Mouse (Mus musculus) liver, embryonic 16.5 days (tissue): Measurements from ENCODE around the gene Bloc1s1. TPM values are rescaled to one million over a fixed set of nuclear protein-coding genes. Genes with fewer than 3 reads are reported as not detected.
A peak's percentile ranks its signal among the peaks of the same experiment; 100 is the strongest.

ENCODE experiments used
- ATAC-seq: fragments of 200-750 bp; cut with Nextera tagmentation; 2 replicates; pipeline ENCODE4 v1.8.0; 2017; ENCODE audit warnings: low read depth, mild to moderate bottlenecking, moderate number of reproducible peaks, moderate library complexity
- H3K27ac ChIP-seq: fragments of 300-500 bp; sonication (generic); 2 replicates; pipeline ENCODE4 v1.5.1; 2014; ENCODE audit warnings: mild to moderate bottlenecking, low read length
- H3K27me3 ChIP-seq: fragments of 300-500 bp; sonication (generic); 2 replicates; pipeline ENCODE4 v1.6.1; 2014; ENCODE audit warnings: low read depth, low read length, mixed read lengths; ENCODE audit not compliant: control insufficient read depth, insufficient read depth
- H3K36me3 ChIP-seq: fragments of 300-500 bp; sonication (generic); 2 replicates; pipeline ENCODE4 v1.6.1; 2014; ENCODE audit warnings: mild to moderate bottlenecking; ENCODE audit not compliant: control insufficient read depth, insufficient read depth
- H3K4me1 ChIP-seq: fragments of 300-500 bp; sonication (generic); 2 replicates; pipeline ENCODE4 v1.6.1; 2014; ENCODE audit warnings: low read depth, low read length, mixed read lengths; ENCODE audit not compliant: control insufficient read depth
- H3K4me2 ChIP-seq: fragments of 300-500 bp; sonication (generic); 2 replicates; pipeline ENCODE4 v1.6.1; 2014; ENCODE audit warnings: low read depth, low read length, mixed read lengths
- H3K4me3 ChIP-seq: fragments of 300-500 bp; sonication (generic); 2 replicates; pipeline ENCODE4 v1.5.1; 2014; ENCODE audit warnings: low read depth, mild to moderate bottlenecking, low read length
- H3K9ac ChIP-seq: fragments of 300-500 bp; sonication (generic); 2 replicates; pipeline ENCODE4 v1.6.1; 2014; ENCODE audit warnings: low read depth, low read length
- H3K9me3 ChIP-seq: fragments of 300-500 bp; sonication (generic); replicated peaks from 2 replicates; pipeline ENCODE4 v1.6.1; 2016; ENCODE audit warnings: low read length; ENCODE audit not compliant: control insufficient read depth
- WGBS: fragments of 180-500 bp; shearing (Covaris S2); extraction: QIAGEN DNeasy Blood & Tissue Kit; methylation state at CpG from one replicate; pipeline ENCODE4 v1.1.7; 2014; ENCODE audit not compliant: insufficient replicate concordance; 5-methylcytosine and 5-hydroxymethylcytosine counted together
- polyA plus RNA-seq: library from polyadenylated mRNA; unstranded; fragments of >200 nt; fragmentation: Nextera tagmentation; extraction: Ambion mirVana; gene quantifications from 2 replicates; pipeline ENCODE4 v1.2.1, GENCODE M21; 2015

Gene Bloc1s1
- polyA plus RNA-seq, 1 experiment from 2014 or later: 92.8 TPM

DNA sequence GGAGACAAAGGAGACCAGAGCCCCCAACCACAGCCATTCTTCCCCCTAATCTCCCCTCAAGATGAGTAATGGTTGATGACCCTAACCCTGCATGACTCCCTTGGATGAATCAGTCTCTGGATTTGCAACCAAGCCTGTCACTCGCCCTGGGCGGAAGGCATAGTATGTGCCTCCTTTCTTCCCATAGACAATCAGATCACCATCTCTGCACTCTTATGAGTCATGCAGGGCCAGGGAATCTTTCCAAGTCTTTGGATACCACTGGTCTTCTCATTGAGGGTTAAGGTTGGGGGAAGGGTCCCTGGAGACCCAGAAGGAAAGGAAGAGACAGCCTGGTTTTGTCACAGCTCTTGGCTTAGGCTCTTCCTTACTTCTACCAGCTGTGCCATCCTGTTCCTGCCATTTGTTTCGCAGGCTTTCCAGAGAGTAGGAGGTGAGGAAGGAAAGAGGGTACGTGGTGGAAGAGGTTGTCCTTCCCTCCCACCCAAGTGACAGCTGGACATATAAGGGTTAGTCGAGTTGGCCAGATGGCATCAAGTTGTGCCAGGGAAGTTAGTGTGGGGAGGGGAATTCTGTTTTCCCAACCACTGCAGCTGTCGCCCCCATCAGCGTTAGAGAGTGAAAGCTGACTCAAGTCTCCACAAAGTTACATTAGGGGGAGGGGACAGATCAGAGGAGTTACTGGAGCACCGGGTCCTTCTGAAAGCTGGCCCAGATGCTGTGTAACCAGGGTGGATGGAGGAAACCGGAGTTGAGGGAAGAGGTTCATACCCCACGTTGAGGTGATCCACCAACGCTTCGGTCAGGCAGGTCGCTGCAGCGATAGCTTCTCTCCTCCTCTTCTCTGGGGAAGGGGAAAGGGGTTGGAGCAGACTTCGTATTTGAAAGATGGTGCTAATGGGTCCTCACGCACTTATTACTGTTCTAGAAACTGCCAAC is 1.7 kb downstream of the Bloc1s1 start:
- WGBS: 63% methylated on average over 16 of the region's 16 CpGs
- Histone ChIP-seq H3K36me3 (no peaks in the 10 kb centered on the region), H3K27me3 (no peaks in the 10 kb centered on the region), H3K27ac (peak overlapping the region; percentile 17; the same call in 1 of the 2 replicates), H3K9me3 (no peaks in the 10 kb centered on the region), H3K9ac (peak overlapping the region; percentile 84; the same call in 1 of the 2 replicates), H3K4me3 (peak overlapping the region; percentile 91), H3K4me1 (peaks cover 20% of the 10 kb centered on the region), H3K4me2 (peak overlapping the region; percentile 90)
- ATAC-seq: no peak

DNA sequence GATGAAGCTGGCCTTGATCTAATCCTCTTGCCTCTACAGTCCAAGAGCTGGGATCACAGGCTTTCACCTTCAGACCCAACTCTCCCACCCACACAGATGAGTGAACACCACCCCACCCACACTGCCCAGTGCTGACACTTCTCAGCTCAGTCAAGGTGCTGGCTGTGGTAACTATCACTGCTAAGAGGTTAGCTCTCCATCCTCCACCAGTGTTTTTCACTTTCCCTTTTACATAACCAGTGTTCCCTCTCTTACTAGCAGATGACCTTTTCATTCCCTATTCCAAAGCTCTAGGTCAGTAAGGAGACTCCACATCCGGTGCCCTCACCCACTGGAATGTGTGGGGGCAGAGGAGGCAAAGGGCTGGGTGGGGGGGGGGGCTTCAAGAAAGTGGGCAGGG is 2.6 kb downstream of the Bloc1s1 start:
- Histone ChIP-seq H3K9me3 (no peaks in the 10 kb centered on the region), H3K9ac (no peak overlapping the region), H3K27me3 (no peaks in the 10 kb centered on the region), H3K27ac (no peak overlapping the region), H3K4me1 (peaks cover 20% of the 10 kb centered on the region), H3K4me3 (no peak overlapping the region), H3K4me2 (no peak overlapping the region), H3K36me3 (no peaks in the 10 kb centered on the region)
- ATAC-seq: no peak
- WGBS: 62% methylated on average over 1 of the region's 1 CpGs

DNA sequence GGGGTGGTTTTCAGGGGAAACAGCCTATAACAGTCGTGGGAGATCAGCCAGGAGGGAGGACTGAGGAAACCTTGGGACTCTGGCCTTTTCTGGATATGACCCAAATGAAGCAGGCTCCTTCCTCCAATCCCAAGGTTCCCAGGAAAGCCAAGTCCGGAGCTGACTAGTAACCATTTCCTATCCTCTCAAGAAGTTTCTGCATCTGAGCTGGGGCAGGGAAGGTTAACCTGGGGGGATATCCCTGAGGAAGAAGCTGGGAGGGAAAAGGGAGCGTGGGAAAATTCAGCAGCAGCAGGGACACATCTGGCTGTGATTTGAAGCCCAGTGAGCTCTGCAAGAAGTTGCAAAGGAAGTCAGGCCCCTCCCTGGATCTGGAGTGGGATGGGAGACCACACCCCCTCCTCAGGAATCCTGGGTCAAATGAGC is 3.1 kb downstream of the Bloc1s1 start:
- Histone ChIP-seq H3K27ac (no peak overlapping the region), H3K4me1 (peaks cover 20% of the 10 kb centered on the region), H3K27me3 (no peaks in the 10 kb centered on the region), H3K4me3 (no peak overlapping the region), H3K9me3 (no peaks in the 10 kb centered on the region), H3K9ac (no peak overlapping the region), H3K4me2 (no peak overlapping the region), H3K36me3 (no peaks in the 10 kb centered on the region)
- no peak for ATAC-seq
- WGBS: 68% methylated on average over 3 of the region's 3 CpGs

DNA sequence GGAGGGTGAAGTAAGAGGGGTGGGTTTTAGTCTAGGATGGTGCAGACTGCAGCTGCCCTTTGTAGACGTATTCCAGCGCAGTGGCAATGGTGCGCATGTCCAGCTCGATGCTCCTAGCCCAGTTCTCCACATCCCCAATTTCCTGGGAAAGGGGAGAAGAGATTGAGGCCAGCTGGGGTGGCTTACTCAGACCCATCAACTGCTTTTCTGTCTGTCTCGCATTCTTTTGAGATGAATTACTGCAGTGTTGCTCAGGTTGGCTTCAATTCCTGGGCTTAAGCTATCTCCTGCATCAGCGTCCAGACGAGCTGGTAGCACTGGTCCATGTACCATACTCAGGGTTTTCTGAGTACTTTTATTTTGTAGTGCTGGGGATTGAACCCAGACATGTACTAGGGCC is 3.9 kb downstream of the Bloc1s1 start:
- Histone ChIP-seq H3K4me1 (peaks cover 20% of the 10 kb centered on the region), H3K27ac (no peak overlapping the region), H3K9me3 (no peaks in the 10 kb centered on the region), H3K9ac (no peak overlapping the region), H3K27me3 (no peaks in the 10 kb centered on the region), H3K4me2 (no peak overlapping the region), H3K4me3 (no peak overlapping the region), H3K36me3 (no peaks in the 10 kb centered on the region)
- ATAC-seq: no peak
- WGBS: 75% methylated on average over 7 of the region's 7 CpGs

DNA sequence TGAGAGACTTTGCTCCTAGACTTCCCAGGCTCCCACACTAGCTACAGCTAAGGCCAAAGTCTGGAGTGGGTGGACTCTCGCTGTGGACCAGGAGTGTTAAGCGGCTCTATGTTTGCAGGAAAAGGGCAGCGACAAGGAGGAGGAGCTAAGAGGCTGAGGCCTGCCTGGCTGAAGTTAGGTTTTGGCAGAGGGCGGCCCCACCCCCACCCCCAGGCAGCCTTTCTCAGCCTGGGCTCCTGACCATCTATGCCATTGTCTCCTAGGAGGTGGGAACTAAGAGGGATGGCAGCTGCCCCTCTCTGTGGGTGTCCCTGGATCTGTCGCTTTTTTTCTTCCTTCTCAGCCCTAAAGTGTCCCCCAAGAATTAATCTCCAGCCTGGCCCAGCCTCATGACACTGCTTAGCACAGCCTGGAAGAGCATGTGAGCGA is 4.6 kb downstream of the Bloc1s1 start:
- ATAC-seq: peak; percentile 52
- Histone ChIP-seq H3K36me3 (no peaks in the 10 kb centered on the region), H3K9ac (no peak overlapping the region), H3K4me1 (peaks cover 20% of the 10 kb centered on the region), H3K9me3 (no peaks in the 10 kb centered on the region), H3K4me3 (no peak overlapping the region), H3K4me2 (peak overlapping the region; percentile 36; the same call in 1 of the 2 replicates), H3K27me3 (no peaks in the 10 kb centered on the region), H3K27ac (peak overlapping the region; percentile 69)
- 31% methylated on average over 6 of the region's 6 CpGs for WGBS

DNA sequence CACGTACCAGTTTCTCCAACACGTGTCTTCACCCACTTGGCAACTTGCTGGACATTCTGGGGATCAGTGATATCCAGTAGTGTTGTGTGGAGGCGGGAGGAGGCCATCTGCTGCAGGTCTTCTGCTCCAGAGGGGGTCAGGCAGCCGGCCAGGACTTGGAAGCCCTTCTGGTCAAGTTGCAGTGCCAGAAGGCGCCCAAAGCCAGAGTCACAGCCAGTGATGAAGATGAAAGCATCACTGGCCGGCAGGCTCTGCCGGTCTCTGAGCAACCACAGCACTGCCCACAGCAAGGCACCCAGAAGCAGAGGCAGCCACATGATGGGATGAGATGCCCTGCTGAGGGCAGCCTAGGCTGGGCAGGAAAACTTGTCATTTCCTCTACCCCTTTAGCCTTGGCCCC is 5.6 kb downstream of the Bloc1s1 start:
- Histone ChIP-seq H3K4me3 (no peak overlapping the region), H3K27ac (no peak overlapping the region; the same call in none of the 2 replicates), H3K9me3 (no peaks in the 10 kb centered on the region), H3K27me3 (no peaks in the 10 kb centered on the region), H3K4me2 (peak overlapping the region; percentile 36), H3K4me1 (peaks cover 15% of the 10 kb centered on the region), H3K36me3 (no peaks in the 10 kb centered on the region), H3K9ac (no peak overlapping the region)
- WGBS: 61% methylated on average over 7 of the region's 7 CpGs
- no peak for ATAC-seq

DNA sequence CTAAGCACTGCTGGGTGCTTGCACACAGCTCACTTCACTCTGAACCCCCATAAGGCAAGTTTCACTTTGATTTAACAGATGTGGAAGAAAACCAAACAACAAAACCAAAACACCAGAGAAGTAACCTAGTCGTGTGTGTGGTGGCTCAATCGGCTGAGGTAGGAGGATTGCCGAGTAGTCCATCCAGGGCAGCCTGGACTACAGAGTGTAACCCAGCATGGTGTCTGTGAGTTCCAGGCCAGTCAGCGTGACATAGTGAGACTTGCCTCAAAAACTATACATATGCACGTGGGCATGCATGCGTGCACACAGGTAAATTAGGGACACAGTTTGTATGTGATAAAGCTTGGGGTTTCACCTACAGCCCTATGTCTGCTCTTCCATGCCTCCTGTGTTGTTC is 6.4 kb downstream of the Bloc1s1 start:
- Histone ChIP-seq H3K9me3 (no peaks in the 10 kb centered on the region), H3K4me3 (no peak overlapping the region), H3K9ac (no peak overlapping the region), H3K4me1 (peaks cover 11% of the 10 kb centered on the region), H3K36me3 (no peaks in the 10 kb centered on the region), H3K27me3 (no peaks in the 10 kb centered on the region; the same call in 1 of the 2 replicates), H3K27ac (no peak overlapping the region), H3K4me2 (no peak overlapping the region)
- no peak for ATAC-seq
- WGBS: 63% methylated on average over 6 of the region's 6 CpGs

DNA sequence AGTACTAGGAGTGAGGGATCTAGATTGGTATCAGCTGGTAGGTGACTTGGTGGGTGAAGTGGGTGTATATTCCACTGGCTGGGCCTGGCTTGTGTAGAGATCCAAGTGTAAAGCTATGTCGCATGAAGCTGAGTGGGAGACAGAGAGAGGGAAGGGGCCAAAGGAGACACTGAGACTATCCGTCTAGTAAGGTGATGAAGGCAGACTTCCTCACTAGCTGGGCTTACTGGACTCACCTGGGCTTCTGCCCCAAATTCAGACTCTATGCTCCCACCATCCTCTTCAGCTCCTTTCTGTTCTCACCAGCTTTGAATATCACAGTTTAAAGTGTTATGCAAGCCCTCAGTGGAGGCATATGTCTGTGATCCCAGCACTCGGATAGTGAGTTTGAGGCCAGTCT is 7.2 kb downstream of the Bloc1s1 start:
- Histone ChIP-seq H3K4me1 (peaks cover 4% of the 10 kb centered on the region), H3K27me3 (no peaks in the 10 kb centered on the region; the same call in 1 of the 2 replicates), H3K4me2 (no peak overlapping the region), H3K36me3 (no peaks in the 10 kb centered on the region), H3K9me3 (no peaks in the 10 kb centered on the region), H3K9ac (no peak overlapping the region), H3K4me3 (no peak overlapping the region), H3K27ac (no peak overlapping the region)
- ATAC-seq: no peak
- 54% methylated on average over 3 of the region's 3 CpGs for WGBS

DNA sequence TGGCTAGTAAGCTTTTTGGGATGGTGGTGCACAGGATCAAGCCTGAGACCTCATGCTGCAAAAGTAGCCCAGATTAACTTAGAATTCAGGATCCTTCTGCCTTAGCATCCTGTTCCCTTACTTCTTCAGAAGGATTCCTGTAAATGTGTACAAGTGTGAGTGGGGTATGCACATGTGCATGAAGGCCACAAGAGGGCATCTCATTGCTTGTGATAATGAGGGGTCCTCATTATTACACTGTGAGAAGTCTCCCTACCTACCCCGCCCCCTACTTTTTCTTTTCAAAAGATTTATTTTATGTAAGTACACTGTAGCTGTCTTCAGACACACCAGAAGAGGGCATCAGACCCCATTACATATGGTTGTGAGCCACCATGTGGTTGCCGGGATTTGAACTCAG is 8.3 kb downstream of the Bloc1s1 start:
- Histone ChIP-seq H3K27me3 (peaks cover 9% of the 10 kb centered on the region), H3K36me3 (no peaks in the 10 kb centered on the region), H3K4me3 (no peak overlapping the region), H3K9ac (no peak overlapping the region), H3K9me3 (no peaks in the 10 kb centered on the region), H3K27ac (no peak overlapping the region), H3K4me2 (no peak overlapping the region), H3K4me1 (peaks cover 2% of the 10 kb centered on the region)
- ATAC-seq: no peak
- WGBS: 64% methylated on average over 2 of the region's 2 CpGs
